Mouse (Mus musculus) 416B (cell line): ENCODE measurements at regions not wholly inside any gene's neighbourhood (a gene's known extent, or its start where the extent isn't known, plus 50 kb on each side); places are given as distances from the start of the nearest gene placed in this dataset.
A peak's percentile ranks its signal among the peaks of the same experiment; 100 is the strongest.

ENCODE experiments used
- DNase-seq: peaks from one replicate; pipeline ENCODE4 v3.0.0; 2011; ENCODE audit warnings: low read depth

DNA sequence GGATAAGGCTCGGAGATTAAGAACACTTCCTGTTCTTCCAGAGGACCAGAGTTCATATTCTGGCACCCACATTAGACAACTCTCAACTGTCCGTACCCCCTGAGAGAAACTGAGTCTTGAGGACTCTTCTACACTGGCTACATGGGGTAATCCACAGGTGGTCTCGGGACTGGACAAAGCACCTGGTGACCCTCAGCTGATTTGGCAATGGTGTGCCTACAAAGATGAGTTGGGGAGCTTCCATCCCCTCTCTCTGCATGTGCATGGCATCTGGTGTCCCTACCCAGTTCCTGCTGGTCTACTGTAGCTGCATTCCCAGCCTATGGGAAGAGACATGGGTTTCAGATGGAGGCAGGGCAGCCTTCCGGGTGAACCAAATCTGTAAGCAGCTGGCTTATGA lies 61.2 kb upstream of the Kcnj15 start:
- DNase-seq, result no peak

DNA sequence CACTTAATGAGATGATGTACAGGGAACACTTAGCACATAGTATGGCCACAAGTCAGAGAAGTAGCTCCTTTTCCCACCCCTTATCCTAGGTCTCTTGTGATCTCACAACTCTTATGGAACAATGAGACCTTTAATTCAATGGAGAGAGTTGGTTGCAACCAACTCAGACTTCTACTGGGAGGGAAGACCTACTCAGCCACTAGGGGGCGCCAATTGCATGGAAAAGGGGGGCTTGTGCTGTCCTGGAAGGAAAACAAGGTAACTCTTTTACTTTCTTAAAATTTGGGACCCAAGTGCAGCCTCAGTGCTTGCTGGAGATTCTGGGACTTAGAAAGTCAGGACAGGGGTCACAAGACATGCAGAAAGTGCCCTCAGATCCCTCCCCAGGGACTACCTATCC lies 60.7 kb upstream of the Kcnj15 start:
- DNase-seq, result peak; percentile 79

DNA sequence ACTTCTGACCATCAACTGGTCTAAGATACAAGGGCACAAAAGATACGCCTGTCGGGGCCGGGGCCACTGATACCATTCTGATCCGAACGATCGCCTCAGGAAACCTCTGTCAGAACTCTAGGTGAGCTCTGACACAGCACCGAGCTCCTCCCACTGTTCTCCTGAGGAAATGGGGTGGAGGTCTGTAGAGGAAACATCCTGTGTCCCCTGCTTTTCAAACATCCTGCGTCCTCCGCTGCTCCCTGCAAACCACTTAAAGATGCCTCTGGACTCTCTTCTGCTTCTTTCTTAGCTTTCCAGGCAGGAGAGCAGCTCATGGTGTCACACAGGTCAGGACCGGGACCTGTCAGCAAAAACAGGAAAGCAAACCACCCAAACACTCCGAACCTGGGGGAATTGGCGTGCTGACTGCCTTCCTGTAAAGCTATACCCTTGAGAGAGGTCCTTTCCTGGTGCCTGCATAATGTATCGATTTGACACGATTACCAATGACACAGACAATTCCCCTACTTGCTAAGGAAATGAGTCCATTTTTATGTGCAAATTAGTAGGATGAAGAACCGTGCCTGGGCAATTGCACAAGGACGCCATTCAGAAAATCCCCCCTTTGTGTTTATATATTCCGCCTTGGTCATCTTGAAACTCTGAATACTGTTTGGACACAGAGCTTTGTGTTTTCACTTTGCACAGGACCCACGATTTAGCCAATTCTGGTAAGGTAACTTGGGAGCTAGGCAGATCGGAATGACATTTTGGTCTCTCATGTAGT lies 58.4 kb upstream of the Kcnj15 start:
- no peak for DNase-seq

DNA sequence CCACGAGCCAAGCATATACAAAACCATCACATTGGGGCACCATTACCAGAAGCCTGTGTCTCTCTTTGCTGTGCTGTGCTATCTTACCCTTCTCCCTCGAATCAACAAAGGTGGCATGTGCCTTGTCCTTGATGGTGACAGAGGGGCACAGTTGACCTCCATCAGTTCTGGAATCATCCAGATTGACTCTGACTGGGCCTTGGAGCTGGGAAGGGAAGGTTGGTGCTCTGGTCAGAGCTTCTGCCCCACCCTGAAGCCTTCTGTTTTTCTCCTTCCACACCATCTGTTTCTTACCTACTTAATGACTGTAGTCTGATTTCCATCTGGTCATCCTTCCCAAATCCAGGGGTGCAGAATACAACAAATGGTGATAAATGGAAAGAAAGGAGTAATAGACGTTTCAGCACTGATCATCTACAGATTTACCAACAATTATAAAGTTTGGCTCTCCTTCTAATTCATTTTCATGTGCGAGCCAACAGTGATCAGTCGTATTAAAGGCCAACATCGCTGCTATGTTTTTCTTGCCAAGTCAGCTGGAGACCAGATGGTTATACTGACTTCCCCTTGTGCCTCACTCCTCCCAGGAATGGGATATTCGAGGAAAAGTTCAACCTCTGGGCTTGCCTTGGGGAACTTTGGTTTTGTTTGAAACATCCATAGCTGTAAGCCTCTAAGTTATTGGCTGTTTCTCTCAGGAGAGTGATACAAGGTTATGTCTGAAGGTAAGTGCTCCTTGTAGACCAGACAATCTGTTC lies 55.1 kb upstream of the Kcnj15 start:
- no peak for DNase-seq

DNA sequence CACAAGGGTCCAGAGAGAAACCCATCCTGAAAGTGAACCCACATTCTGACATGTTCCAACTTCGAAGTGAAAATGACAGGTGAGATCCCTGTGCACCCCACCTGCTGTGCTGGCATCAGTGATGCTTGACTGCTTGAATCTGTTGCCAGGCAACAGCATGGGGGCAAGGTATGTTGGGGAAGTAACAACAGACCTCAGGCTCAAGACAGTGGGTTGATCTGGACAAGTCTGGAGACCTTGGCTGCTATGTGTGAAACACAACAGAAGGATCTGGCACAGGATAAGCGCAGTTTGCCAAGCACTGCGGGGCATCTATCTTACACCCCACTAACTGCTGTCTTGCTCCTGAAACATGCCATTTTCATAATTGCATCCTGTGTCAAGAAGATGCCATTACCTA lies 54.3 kb upstream of the Kcnj15 start:
- DNase-seq, result no peak

DNA sequence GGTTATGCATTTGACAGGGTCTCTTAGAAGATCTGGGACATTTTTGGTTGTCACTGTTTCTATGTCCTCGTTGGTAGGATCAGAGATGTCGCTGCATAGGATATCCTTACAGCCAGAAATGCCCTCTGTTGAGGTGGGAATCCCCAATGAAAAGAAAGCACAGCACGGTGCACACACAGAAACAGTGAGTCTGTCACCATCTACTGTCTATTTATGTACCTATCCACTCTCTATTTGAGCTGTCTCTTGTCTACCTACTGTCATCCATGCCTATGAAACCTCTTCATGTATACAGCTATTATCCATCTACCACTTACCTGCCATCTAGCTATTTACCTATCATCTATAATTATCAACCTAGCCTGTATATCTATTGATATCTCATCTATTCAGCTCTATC lies 53.6 kb upstream of the Kcnj15 start:
- no peak for DNase-seq

DNA sequence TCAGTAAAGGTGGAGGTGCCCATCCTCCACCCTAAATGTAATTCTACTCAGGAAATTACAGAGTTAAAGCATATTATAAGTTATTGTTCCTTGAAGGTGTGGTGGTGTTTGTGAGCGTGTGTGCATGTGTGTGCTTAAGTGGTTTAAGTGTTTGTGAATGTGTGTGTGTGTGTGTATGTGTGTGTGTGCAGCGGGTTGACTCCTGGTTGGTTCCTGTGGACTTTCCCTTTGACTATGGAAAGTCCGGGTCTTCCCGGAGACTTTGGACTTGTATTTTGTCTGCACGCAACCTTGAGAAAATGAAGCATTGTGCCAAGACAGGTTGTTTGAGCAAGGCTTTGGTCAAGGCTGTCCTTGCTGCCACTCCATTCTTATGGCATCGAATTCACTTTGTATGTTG lies 52.9 kb upstream of the Kcnj15 start:
- no peak for DNase-seq

DNA sequence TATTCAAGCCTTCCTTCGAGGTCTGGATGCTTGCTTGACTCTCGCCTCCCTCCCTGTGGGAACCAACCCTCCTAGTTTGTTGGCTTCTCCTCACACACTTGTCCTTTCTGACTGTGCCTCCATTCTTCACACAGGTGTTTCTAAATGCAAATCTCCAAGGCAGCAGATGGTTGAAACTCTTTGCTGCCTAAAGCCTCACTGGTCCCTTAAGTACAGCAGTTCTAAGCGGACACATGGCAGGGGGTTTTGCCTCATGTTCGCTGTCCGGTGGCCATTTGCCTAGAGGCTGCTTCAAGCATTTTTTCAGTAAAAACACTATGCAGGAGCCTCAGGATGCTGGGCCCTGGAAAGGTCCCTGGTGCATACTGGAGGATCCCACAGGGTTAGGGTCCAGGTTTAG lies 50.9 kb upstream of the Kcnj15 start:
- DNase-seq, result no peak

DNA sequence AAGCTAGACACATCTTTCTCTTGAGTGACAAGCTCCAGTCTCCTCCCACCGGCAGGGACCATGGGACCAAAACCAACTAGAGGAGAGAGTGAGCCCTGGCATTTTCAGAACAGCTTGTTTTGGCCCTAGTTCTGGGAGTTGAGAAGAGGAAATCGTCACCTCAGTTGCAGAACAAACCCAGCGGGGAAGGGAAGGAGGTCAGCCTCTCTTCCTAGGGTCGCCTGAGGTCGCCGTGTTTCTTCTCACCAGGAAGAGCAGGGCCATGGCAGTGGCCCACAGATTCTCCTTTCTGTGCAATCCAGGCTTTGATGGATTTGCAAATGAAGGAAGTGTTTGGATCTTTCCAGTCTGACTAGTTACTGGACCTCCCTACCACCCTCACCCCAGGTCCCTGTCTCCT lies 49.8 kb upstream of the Kcnj15 start:
- DNase-seq, result no peak
